Mouse (Mus musculus): Measurements from ENCODE around the gene Cnnm1. TPM values are rescaled to one million over a fixed set of nuclear protein-coding genes. Genes with fewer than 3 reads are reported as not detected.

Gene Cnnm1
- 1 to 10 TPM; 1.2 to 1.5 TPM for total RNA-seq (2021)
- long read RNA-seq, experiment 1, partial matches to known transcripts: 0 of 1 reads
- long read RNA-seq, experiment 1, other reads (novel, unspliced or antisense): 1 of 1 reads
- long read RNA-seq, experiment 2, partial matches to known transcripts: 0 of 2 reads
- long read RNA-seq, experiment 2, other reads (novel, unspliced or antisense): 2 of 2 reads

- peak; percentile 7 to 8 for DNase-seq (ENCODE audit: low spot score in 2 of 2)
Observed at GRCm38 (mm10) chr19:43440112-43440737, at the start of gene Cnnm1. Cnnm1 (plus strand) TSS chr19:43440436.

- DNase-seq (ENCODE audit: low spot score in 2 of 2): no peak
Observed at GRCm38 (mm10) chr19:43396327-43396726, 43.9 kb upstream of the Cnnm1 start.

GRCm38 (mm10) chr19:43407181-43407580 is 33.1 kb upstream of the Cnnm1 start:
- DNase-seq (ENCODE audit: low spot score in 2 of 2): no peak

DNA sequence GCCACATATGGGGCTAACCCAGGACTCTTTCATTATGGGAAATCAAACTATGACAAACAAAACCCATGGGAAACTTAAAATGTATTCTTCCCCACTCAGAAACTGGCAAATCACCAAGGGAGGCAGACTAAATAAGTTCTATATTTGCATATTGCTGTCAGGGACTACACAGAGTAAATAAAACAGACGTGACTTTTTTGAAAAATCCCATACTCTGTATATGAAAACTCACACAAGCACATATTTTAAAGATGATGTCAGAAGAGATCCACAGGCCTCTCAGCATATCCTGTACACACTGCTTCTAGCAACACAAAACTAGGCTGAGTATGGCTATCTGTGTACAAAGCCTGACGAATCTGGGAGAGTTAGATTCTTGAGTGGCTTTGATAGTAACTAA is 24.7 kb upstream of the Cnnm1 start:
- DNase-seq (ENCODE audit: low spot score in 2 of 2): no peak

GRCm38 (mm10) chr19:43420506-43420905 is 19.7 kb upstream of the Cnnm1 start:
- DNase-seq (ENCODE audit: low spot score in 2 of 2): no peak

GRCm38 (mm10) chr19:43424082-43424481 is 16.2 kb upstream of the Cnnm1 start:
- no peak for DNase-seq (ENCODE audit: low spot score in 2 of 2)

DNA sequence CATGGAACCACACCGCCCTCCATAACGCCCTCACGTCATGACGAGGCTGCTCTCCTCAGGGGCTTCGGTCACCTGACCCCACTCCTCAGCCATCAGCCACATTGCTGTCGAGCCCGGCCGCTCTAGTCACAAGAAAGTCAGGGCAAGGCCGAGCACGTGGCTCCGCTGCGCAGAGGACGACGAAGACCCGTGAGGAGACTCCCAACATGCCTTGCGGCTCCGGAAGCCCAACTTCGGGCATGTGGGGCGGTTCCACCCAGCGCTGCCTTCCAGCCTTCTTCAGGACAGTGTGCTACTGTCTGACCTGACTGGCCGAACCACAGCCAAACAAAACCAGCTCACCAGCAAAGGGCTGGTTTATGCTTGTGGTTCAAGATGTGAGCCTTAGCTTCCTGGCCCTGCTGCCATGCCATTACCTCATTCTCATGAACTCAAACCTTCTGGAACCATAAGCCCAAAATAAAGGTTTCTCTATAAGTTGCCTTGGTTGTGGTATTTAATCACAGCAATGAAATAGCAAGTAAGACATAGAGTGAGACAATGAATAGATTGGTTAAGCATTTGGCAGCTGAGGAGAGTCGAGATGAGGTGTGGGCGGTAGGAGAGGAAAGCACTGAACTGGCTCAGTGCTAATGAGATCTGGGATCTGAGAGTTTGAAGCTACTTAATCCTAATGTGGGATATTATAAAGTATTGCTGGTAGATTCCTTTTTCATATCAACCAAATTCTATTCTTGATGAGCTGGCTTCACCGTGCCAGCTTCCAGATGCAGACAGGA is 12.6 kb upstream of the Cnnm1 start:
- DNase-seq (ENCODE audit: low spot score in 2 of 2): no peak

GRCm38 (mm10) chr19:43439246-43439645 is 990 bp upstream of the Cnnm1 start:
- no peak for DNase-seq (ENCODE audit: low spot score in 2 of 2)

DNA sequence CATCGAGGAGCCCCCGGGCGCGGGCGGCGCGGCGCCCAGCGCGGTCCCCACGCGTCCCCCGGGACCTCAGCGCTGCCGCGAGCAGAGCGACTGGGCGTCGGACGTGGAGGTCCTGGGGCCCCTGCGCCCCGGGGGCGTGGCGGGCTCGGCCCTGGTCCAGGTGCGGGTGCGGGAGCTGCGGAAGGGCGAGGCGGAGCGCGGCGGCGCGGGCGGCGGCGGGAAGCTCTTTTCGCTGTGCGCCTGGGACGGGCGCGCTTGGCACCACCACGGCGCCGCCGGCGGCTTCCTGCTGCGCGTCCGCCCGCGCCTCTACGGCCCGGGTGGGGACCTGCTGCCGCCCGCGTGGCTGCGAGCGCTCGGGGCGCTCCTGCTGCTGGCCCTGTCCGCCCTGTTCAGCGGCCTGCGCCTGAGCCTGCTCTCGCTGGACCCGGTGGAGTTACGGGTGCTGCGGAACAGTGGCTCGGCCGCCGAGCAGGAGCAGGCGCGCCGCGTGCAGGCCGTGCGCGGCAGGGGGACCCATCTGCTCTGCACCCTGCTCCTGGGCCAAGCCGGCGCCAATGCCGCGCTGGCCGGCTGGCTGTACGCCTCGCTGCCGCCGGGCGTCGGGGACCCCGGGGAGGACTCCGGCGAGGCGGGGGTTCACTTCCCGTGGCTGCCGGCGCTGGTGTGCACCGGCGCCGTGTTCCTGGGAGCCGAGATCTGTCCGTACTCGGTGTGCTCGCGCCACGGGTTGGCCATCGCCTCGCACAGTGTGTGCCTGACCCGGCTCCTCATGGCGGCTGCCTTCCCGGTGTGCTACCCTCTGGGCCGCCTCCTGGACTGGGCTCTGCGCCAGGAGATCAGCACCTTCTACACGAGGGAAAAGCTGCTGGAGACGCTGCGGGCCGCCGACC is 778 bp downstream of the Cnnm1 start:
- DNase-seq (ENCODE audit: low spot score in 2 of 2): no peak

DNA sequence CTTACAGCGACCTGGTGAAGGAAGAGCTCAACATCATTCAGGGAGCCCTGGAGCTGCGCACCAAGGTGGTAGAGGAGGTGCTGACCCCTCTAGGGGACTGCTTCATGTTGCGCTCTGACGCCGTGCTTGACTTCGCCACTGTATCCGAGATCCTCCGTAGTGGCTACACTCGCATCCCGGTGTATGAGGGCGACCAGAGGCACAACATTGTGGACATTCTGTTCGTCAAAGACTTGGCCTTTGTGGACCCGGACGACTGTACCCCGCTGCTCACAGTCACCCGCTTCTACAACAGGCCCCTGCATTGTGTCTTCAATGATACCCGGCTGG is 1.4 kb downstream of the Cnnm1 start:
- no peak for DNase-seq (ENCODE audit: low spot score in 2 of 2)

DNA sequence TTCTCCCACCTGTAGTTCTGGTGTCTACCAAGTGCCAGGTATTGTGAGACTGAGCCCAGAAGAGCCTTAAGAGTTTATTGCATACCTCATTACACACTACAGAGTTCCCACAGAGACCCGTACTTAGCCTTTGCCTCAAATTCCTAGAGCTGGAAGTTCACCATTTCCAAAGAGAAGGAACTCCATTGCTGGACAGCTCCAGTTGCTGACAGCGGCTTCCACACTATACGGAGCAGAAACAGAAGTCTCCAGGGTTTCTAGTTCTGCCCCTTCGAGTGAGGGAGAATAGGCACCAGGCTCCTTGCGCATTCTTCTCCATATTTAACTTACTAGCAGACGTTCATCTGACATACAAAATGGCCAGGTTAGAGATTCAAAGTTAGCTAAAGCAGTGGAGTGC is 2.0 kb downstream of the Cnnm1 start:
- DNase-seq (ENCODE audit: low spot score in 2 of 2): no peak

- DNase-seq (ENCODE audit: low spot score in 2 of 2): no peak
Observed at GRCm38 (mm10) chr19:43442906-43443305, 2.7 kb downstream of the Cnnm1 start.

- no peak for DNase-seq (ENCODE audit: low spot score in 2 of 2)
Observed at GRCm38 (mm10) chr19:43444636-43445205, 4.5 kb downstream of the Cnnm1 start.

- no peak for DNase-seq (ENCODE audit: low spot score in 2 of 2)
Observed at GRCm38 (mm10) chr19:43451563-43451962, 11.3 kb downstream of the Cnnm1 start.

DNA sequence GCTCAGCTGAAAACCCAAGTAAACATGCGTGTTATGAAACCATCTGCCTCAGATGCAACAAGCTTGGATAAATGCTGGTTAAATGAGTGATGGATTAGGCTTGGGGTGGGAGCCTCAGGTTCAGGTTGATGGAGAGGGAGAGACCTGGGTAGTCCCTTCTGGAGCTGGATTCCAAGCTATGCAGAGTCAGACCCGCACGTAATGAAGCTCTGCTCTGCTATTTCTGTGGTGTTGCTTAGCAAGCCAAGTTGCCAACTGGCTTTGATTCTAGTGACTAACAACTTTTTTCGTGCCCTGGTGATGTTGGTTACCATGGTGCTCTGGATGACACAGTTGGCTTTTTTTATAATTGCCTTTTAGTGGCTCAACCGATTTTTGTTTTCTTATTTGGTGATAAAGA is 11.9 kb downstream of the Cnnm1 start:
- no peak for DNase-seq (ENCODE audit: low spot score in 2 of 2)

DNA sequence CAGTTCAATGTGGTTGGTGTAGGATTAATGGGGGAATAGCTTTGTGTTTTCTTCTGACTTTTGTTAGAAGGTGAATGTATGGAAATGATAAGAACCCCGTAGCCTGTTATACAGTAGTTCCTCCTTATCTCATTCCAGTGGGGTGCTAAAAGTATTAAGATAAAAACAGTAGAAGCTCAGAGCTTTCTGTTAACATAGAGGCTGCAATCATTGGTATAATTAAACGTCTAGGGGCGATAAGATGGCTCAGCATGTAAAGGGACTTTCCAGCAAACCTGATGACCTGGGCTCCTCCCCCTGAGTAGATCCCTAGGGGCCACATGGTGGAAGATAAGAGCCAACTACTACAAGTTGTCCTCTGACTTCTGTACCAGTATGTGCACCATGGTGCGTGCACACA is 12.8 kb downstream of the Cnnm1 start:
- DNase-seq (ENCODE audit: low spot score in 2 of 2): no peak

DNA sequence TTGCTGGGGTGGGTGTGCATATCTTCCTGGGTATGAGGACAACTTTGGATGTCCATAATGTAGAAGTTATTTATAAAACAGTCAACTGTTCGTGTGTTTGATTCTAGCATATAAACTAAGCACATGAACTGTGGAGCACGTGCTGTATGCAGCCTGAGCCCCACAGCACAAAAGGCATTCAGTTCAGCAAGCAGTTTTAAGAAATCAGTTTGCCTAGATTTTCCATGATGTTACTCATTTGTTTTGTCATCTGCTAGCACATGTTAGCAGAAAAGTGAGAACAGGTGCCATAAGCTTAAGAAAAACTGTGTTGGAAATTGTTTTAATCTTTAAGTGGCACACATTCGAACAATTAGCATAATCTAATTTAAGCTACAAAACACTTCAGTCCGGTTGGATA is 19.7 kb downstream of the Cnnm1 start:
- DNase-seq (ENCODE audit: low spot score in 2 of 2): no peak

DNA sequence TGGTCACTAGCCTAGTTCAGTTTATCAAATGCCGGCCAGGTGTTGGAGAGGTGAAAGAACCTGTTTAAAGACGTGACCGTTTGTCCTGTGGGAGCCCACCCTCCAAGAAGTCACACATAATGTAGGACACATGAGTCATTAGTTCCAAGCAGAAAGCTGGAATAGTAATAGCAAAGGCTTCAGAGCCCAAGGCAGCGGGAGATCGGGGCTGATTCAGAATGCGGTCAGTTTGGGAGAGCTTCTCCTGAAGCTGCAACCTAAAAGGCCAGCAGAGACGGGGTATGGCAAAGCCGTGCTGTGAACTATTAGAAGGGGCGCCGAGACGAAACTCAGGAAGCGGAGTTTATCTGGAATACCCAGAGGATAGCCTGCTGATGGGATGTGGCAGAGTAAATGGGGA is 20.2 kb downstream of the Cnnm1 start:
- DNase-seq (ENCODE audit: low spot score in 2 of 2): no peak

- DNase-seq (ENCODE audit: low spot score in 2 of 2): no peak
Observed at GRCm38 (mm10) chr19:43462141-43462540, 21.9 kb downstream of the Cnnm1 start.

DNA sequence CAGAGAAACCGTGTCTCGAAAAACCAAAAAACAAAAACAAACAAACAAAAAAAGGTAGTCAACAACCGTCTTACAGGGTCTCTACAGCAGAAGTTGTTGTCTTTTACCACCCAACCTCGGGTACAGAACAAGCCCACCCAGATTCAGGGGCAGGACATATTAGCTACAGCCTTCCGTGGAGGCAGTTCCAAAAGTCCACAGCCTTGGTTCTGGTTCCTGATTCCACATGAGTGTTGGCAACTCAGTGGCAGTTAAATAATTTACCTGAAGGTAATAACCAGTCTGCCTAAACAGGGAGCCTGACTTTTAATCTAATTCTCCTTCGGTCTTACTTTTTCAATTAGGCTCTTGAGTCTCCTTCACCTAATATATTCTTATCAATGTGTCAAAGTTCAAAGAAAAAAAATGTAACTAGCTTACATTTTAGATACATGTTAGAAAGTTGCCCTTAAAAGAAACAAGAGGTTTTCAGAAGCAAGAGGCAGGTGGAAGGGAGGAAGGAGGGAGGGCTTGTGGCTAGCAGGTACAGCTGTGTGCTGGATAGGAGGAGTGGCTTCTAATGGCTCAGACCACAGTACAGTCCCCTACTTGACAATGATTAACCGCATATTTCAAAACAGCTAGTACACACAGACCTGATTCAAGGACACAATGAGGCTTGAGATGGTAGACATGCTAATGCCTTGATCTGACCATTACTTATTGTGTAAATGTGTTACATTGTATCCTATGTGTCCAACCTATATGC is 23.5 kb downstream of the Cnnm1 start:
- no peak for DNase-seq (ENCODE audit: low spot score in 2 of 2)

DNA sequence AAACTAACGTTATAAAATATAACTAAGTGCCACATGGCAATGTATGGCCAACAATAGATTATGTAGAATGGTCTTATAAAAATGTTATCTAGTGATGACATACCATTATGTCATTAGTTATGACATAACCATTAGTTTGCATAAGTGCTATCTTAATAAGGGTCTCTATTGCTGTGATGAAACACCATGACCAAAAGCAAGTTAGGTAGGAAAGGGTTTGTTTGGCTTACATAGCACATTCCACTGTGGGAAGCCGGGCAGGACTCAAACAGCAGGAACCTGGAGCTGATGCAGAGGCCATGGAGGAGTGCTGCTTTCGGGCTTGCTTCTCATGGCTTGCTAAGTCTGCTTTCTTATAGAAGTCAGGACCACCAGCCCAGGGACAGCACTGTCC is 24.1 kb downstream of the Cnnm1 start:
- no peak for DNase-seq (ENCODE audit: low spot score in 2 of 2)

Data from adrenal gland, postnatal 4 days (tissue).